Mouse (Mus musculus) cerebellum, postnatal 36 days (tissue): ENCODE data around the gene Pgam2.
"Not testable (repeated sequence)": the region's sequence is repeated elsewhere in the genome, so short reads cannot be mapped to it uniquely, and the experiment has no call there.

Experiments
- DNase-seq, 2 experiments: peaks; one replicate each; pipeline ENCODE4 v3.0.0; 2021 to 2022; ENCODE audit warnings: mixed read lengths in 2 of 2

The Pgam2 gene

GRCm38 (mm10) chr11:5803551-5803981, at the start of gene Pgam2:
Pgam2 (minus strand) TSS chr11:5803733.
- DNase-seq: no peak

- DNase-seq: no peak
Observed at GRCm38 (mm10) chr11:5852314-5852713, 48.8 kb upstream of the Pgam2 start.

- no peak for DNase-seq
Observed at GRCm38 (mm10) chr11:5851021-5851736, 47.6 kb upstream of the Pgam2 start.

GRCm38 (mm10) chr11:5850452-5850851, 46.9 kb upstream of the Pgam2 start:
- no peak for DNase-seq

- no peak for DNase-seq
Observed at GRCm38 (mm10) chr11:5849316-5849715, 45.8 kb upstream of the Pgam2 start.

GRCm38 (mm10) chr11:5848741-5849140, 45.2 kb upstream of the Pgam2 start:
- DNase-seq: no peak

- no peak for DNase-seq
Observed at GRCm38 (mm10) chr11:5846639-5847345, 43.3 kb upstream of the Pgam2 start.

- no peak for DNase-seq
Observed at GRCm38 (mm10) chr11:5843131-5843530, 39.6 kb upstream of the Pgam2 start.

- DNase-seq: no peak
Observed at GRCm38 (mm10) chr11:5841751-5842150, 38.2 kb upstream of the Pgam2 start.

GRCm38 (mm10) chr11:5840346-5840745, 36.8 kb upstream of the Pgam2 start:
- DNase-seq: no peak

- DNase-seq: peak; percentile 89 to 93
Observed at GRCm38 (mm10) chr11:5837251-5838246, 34.0 kb upstream of the Pgam2 start, which contains the start of gene Polm. Polm (minus strand) TSS chr11:5838016.

GRCm38 (mm10) chr11:5836126-5836525, 32.6 kb upstream of the Pgam2 start:
- peak; percentile 28 to 31 for DNase-seq

GRCm38 (mm10) chr11:5835057-5835456, 31.5 kb upstream of the Pgam2 start:
- DNase-seq: no peak

GRCm38 (mm10) chr11:5834506-5834905, 31.0 kb upstream of the Pgam2 start:
- no peak for DNase-seq

- no peak for DNase-seq
Observed at GRCm38 (mm10) chr11:5829327-5829726, 25.8 kb upstream of the Pgam2 start.

- DNase-seq: no peak
Observed at GRCm38 (mm10) chr11:5828509-5829191, 25.1 kb upstream of the Pgam2 start.

GRCm38 (mm10) chr11:5827931-5828330, 24.4 kb upstream of the Pgam2 start:
- DNase-seq: no peak

- DNase-seq: no peak
Observed at GRCm38 (mm10) chr11:5825432-5825831, 21.9 kb upstream of the Pgam2 start.

- DNase-seq: no peak
Observed at GRCm38 (mm10) chr11:5819223-5819622, 15.7 kb upstream of the Pgam2 start.

- no peak for DNase-seq
Observed at GRCm38 (mm10) chr11:5813381-5813780, 9.8 kb upstream of the Pgam2 start.

- not testable (repeated sequence) for DNase-seq
Observed at GRCm38 (mm10) chr11:5809487-5809886, 6.0 kb upstream of the Pgam2 start.

GRCm38 (mm10) chr11:5807956-5808355, 4.4 kb upstream of the Pgam2 start:
- no peak for DNase-seq
